Mouse (Mus musculus) ES-E14 (cell line): ENCODE results near the gene Smpd2. TPM values are rescaled to one million over a fixed set of nuclear protein-coding genes. Genes with fewer than 3 reads are reported as not detected.
A peak's percentile ranks its signal among the peaks of the same experiment; 100 is the strongest.
"Not testable (repeated sequence)": the region's sequence is repeated elsewhere in the genome, so short reads cannot be mapped to it uniquely, and the experiment has no call there.

Experiments used
- DNase-seq: peaks from one replicate; pipeline ENCODE4 v3.0.0-alpha.2; 2013; ENCODE audit warnings: low read depth, low spot score
- H3K27ac ChIP-seq: 2 replicates; pipeline ENCODE4 v1.5.1; 2012; ENCODE audit warnings: low read depth, mild to moderate bottlenecking, low read length, moderate library complexity, mixed read lengths; ENCODE audit not compliant: poor library complexity, insufficient read depth, severe bottlenecking
- H3K36me3 ChIP-seq: 2 replicates; pipeline ENCODE4 v1.6.1; 2012; ENCODE audit warnings: mild to moderate bottlenecking, low read length, moderate library complexity, mixed read lengths; ENCODE audit not compliant: control insufficient read depth, poor library complexity, insufficient read depth, severe bottlenecking
- H3K4me1 ChIP-seq, 2 experiments: fragments of 150-350 bp in 1 of 2; sonication (generic) in 1 of 2; 2 replicates each; pipeline ENCODE4 v1.6.1; 2012; ENCODE audit warnings: low read length in 2 of 2, mild to moderate bottlenecking in 1 of 2, mixed read lengths in 1 of 2; ENCODE audit not compliant: control insufficient read depth in 2 of 2, insufficient read depth in 2 of 2, poor library complexity in 1 of 2
- H3K4me3 ChIP-seq, 2 experiments: fragments of 150-350 bp in 1 of 2; sonication (generic) in 1 of 2; 2 replicates each; pipeline ENCODE4 v1.5.1; 2012; ENCODE audit warnings: low read length in 2 of 2, low read depth in 1 of 2, mild to moderate bottlenecking in 1 of 2, mixed read lengths in 1 of 2; ENCODE audit not compliant: insufficient read depth in 1 of 2, poor library complexity in 1 of 2, severe bottlenecking in 1 of 2
- H3K9ac ChIP-seq: 2 replicates; pipeline ENCODE4 v1.6.1; 2012; ENCODE audit warnings: low read depth, mild to moderate bottlenecking, low read length, mixed read lengths; ENCODE audit not compliant: poor library complexity, insufficient read depth, severe bottlenecking
- H3K9me3 ChIP-seq: fragments of 150-350 bp; sonication (generic); 2 replicates; pipeline ENCODE4 v1.6.1; 2012; ENCODE audit warnings: low read depth, mild to moderate bottlenecking, low read length; ENCODE audit not compliant: control insufficient read depth, insufficient read depth
- CHD2 ChIP-seq: IDR thresholded peaks from 2 replicates; pipeline ENCODE4 v1.6.1; 2014; ENCODE audit warnings: mild to moderate bottlenecking, low read depth, low read length, inconsistent platforms
- HCFC1 ChIP-seq: IDR thresholded peaks from 2 replicates; pipeline ENCODE4 v1.6.1; 2012; ENCODE audit warnings: low read length, inconsistent platforms, borderline replicate concordance; ENCODE audit not compliant: insufficient read depth
- MAFK ChIP-seq: IDR thresholded peaks from 2 replicates; pipeline ENCODE4 v1.6.1; 2014; ENCODE audit warnings: mild to moderate bottlenecking, low read depth, low read length, inconsistent platforms; ENCODE audit not compliant: insufficient read depth
- ZC3H11A ChIP-seq: IDR thresholded peaks from 2 replicates; pipeline ENCODE4 v1.6.1; 2012; ENCODE audit warnings: low read depth, mild to moderate bottlenecking, inconsistent platforms, low read length, borderline replicate concordance
- ZNF384 ChIP-seq: IDR thresholded peaks from 2 replicates; pipeline ENCODE4 v1.6.1; 2012; ENCODE audit warnings: low read depth, low read length, inconsistent platforms
- in situ Hi-C, 2 experiments: fragments of 600-800 bp; cut with MboI; formaldehyde crosslinking; loops; one replicate each; pipeline ENCODE4 v1.15.1; 2025; ENCODE audit warnings: low sequenced_read_pairs in 2 of 2, inconsistent platforms in 1 of 2; ENCODE audit not compliant: unreplicated experiment in 2 of 2
- total RNA-seq: library from RNA; depleted of rRNA; stranded (reverse); fragments of 300-350 nt; gene quantifications from 2 replicates; pipeline ENCODE4 v1.2.3, GENCODE M21; 2012

The Smpd2 gene
- total RNA-seq, 1 experiment = 31.7 TPM

DNA sequence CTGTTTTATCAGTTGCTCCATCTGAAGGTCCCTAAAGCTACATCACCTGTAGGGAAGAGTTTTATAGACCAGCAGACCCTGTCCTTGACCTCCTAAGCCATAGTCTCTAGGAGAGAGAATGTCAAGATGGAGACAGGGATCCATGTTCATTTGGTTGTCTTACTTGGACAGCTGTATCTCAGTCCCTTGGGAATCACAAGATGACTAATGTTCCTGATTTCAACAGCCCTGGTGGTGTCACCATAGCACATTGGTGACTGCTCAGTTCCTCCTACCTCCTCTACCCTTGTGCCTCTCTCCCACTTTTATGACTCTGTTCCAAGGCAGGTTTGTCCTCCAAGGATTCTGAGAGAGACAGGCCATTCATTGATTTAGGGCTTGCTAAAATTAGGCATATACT, 24.8 kb upstream of the Smpd2 start:
- no peak for DNase-seq
- Histone ChIP-seq H3K36me3 (no peaks in the 10 kb centered on the region), H3K4me3 (no peak overlapping the region), H3K9me3 (no peaks in the 10 kb centered on the region), H3K9ac (no peak overlapping the region), H3K4me1 (no peaks in the 10 kb centered on the region), H3K27ac (no peak overlapping the region)
- TF ChIP-seq ZNF384 = no peak
- no peak for TF ChIP-seq ZC3H11A
- TF ChIP-seq CHD2 = no peak
- TF ChIP-seq HCFC1 = no peak
- in situ Hi-C loops = loop anchor here (10.0 to 25.0 kb wide), 3 partner anchors 120 to 503 kb away; no protein-coding TSS in a partner anchor

- no peaks in the 10 kb centered on the region for H3K4me1 ChIP-seq
- H3K4me3 ChIP-seq = no peak overlapping the region
- in situ Hi-C loops = loop anchor here (10.0 to 25.0 kb wide), 3 partner anchors 120 to 502 kb away; no protein-coding TSS in a partner anchor
- no peaks in the 10 kb centered on the region for H3K36me3 ChIP-seq
- H3K9me3 ChIP-seq = no peaks in the 10 kb centered on the region
- TF ChIP-seq ZNF384 (no peak), HCFC1 (no peak), CHD2 (no peak), MAFK (no peak), ZC3H11A (no peak)
- H3K9ac ChIP-seq = no peak overlapping the region
- DNase-seq = no peak
- no peak overlapping the region for H3K27ac ChIP-seq
These were observed 24.1 kb upstream of the Smpd2 start for GRCm38 (mm10) chr10:41514301-41514700.

DNA sequence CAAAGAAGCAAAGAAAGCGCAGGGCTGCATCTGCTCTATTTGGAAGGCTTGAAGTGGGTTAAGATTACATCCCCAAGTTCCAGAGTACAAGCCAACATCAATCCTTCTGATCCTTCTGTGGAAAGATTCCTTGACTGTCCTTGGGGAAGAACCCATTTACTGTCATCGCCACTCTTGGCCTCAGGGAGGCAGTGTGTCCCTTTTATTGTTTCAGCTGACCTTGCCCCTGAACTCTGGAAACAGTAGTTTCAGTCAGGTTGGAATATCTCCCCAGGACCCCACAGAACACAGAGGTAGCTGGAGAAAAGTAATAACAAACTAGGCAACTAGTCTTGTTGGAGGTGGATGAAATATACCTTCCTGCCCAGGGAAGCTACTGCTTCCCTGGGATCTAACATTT, 19.0 kb upstream of the Smpd2 start:
- no peak overlapping the region for H3K9ac ChIP-seq
- no peaks in the 10 kb centered on the region for H3K36me3 ChIP-seq
- no peak overlapping the region for H3K4me3 ChIP-seq
- in situ Hi-C loops = loop anchor here in 1 of 2 experiments (5.0 to 25.0 kb wide), 2 partner anchors 173 to 497 kb away; no protein-coding TSS in a partner anchor
- H3K4me1 ChIP-seq = peaks cover 0 to 8% of the 10 kb centered on the region in 2 experiments; a peak in 2 of 4 replicates
- TF ChIP-seq CHD2 (no peak), MAFK (no peak), ZC3H11A (peak; percentile 96), HCFC1 (no peak), ZNF384 (no peak)
- no peak for DNase-seq
- H3K9me3 ChIP-seq = no peaks in the 10 kb centered on the region
- no peak overlapping the region for H3K27ac ChIP-seq

GRCm38 (mm10) chr10:41505446-41505845, 15.3 kb upstream of the Smpd2 start:
- not testable (repeated sequence) for H3K36me3 ChIP-seq, H3K27ac ChIP-seq, H3K9me3 ChIP-seq, H3K9ac ChIP-seq, H3K4me3 ChIP-seq
- in situ Hi-C loops = loop anchor here in 1 of 2 experiments (5.0 to 25.0 kb wide), 2 partner anchors 177 to 493 kb away; no protein-coding TSS in a partner anchor
- TF ChIP-seq ZC3H11A = peak; percentile 94
- DNase-seq = peak; percentile 79
- H3K4me1 ChIP-seq = peaks cover 0 to 10% of the 10 kb centered on the region in 2 experiments; a peak in 2 of 4 replicates

GRCm38 (mm10) chr10:41504996-41505395, 14.8 kb upstream of the Smpd2 start:
- H3K9ac ChIP-seq = no peak overlapping the region
- in situ Hi-C loops = loop anchor here in 1 of 2 experiments (5.0 to 25.0 kb wide), 2 partner anchors 177 to 493 kb away; no protein-coding TSS in a partner anchor
- TF ChIP-seq ZNF384 (no peak), MAFK (no peak), HCFC1 (no peak), ZC3H11A (no peak), CHD2 (no peak)
- H3K9me3 ChIP-seq = no peaks in the 10 kb centered on the region
- peaks cover 0 to 10% of the 10 kb centered on the region in 2 experiments; a peak in 2 of 4 replicates for H3K4me1 ChIP-seq
- no peak overlapping the region for H3K27ac ChIP-seq
- H3K36me3 ChIP-seq = no peaks in the 10 kb centered on the region
- DNase-seq = no peak
- H3K4me3 ChIP-seq = no peak overlapping the region
